Mouse (Mus musculus) stomach, embryonic 15.5 days (tissue): ENCODE measurements around the gene Larp7. TPM values are rescaled to one million over a fixed set of nuclear protein-coding genes. Genes with fewer than 3 reads are reported as not detected.

Experiments used
- ATAC-seq: fragments of 200-750 bp; cut with Nextera tagmentation; 2 replicates; pipeline ENCODE4 v1.8.0; 2017; ENCODE audit warnings: low read depth, moderate number of reproducible peaks, moderate TSS enrichment; ENCODE audit not compliant: insufficient read depth, low FRiP score
- H3K27ac ChIP-seq: fragments of 300-500 bp; sonication (generic); 2 replicates; pipeline ENCODE4 v1.5.1; 2015; ENCODE audit warnings: mild to moderate bottlenecking, inconsistent platforms
- H3K27me3 ChIP-seq: fragments of 300-500 bp; sonication (generic); replicated peaks from 2 replicates; pipeline ENCODE4 v1.6.1; 2015; ENCODE audit warnings: inconsistent platforms
- H3K36me3 ChIP-seq: fragments of 300-500 bp; sonication (generic); 2 replicates; pipeline ENCODE4 v1.6.1; 2015; ENCODE audit warnings: inconsistent platforms
- H3K4me1 ChIP-seq: fragments of 300-500 bp; sonication (generic); 2 replicates; pipeline ENCODE4 v1.6.1; 2015; ENCODE audit warnings: inconsistent platforms
- H3K4me2 ChIP-seq: fragments of 300-500 bp; sonication (generic); 2 replicates; pipeline ENCODE4 v1.6.1; 2015; ENCODE audit warnings: mild to moderate bottlenecking, inconsistent platforms
- H3K4me3 ChIP-seq: fragments of 300-500 bp; sonication (generic); replicated peaks from 2 replicates; pipeline ENCODE4 v1.5.1; 2015; ENCODE audit warnings: inconsistent platforms
- H3K9ac ChIP-seq: fragments of 300-500 bp; sonication (generic); 2 replicates; pipeline ENCODE4 v1.6.1; 2015; ENCODE audit warnings: inconsistent platforms
- H3K9me3 ChIP-seq: fragments of 300-500 bp; sonication (generic); 2 replicates; pipeline ENCODE4 v1.6.1; 2016; ENCODE audit warnings: inconsistent platforms
- WGBS: fragments of 180-500 bp; shearing (Covaris S2); methylation state at CpG from one replicate; pipeline ENCODE4 v1.1.7; 2015; 5-methylcytosine and 5-hydroxymethylcytosine counted together
- polyA plus RNA-seq: library from polyadenylated mRNA; unstranded; fragments of >200 nt; fragmentation: Nextera tagmentation; extraction: Ambion mirVana; gene quantifications from 2 replicates; pipeline ENCODE4 v1.2.1, GENCODE M21; 2015

The Larp7 gene
- polyA plus RNA-seq, 1 experiment from 2014 or later, result 50.9 TPM

- no peak for ATAC-seq
- Histone ChIP-seq H3K4me1 (no peaks in the 10 kb centered on the region), H3K9me3 (no peaks in the 10 kb centered on the region), H3K9ac (no peak overlapping the region), H3K36me3 (0 out of 2 replicates have a peak, but pooled peaks cover 10% of the 10 kb centered on the region), H3K4me2 (no peak overlapping the region), H3K4me3 (no peak overlapping the region), H3K27ac (no peak overlapping the region), H3K27me3 (no peaks in the 10 kb centered on the region)
- WGBS, result 68% methylated on average over 6 of the region's 6 CpGs
These were observed 14.0 kb downstream of the Larp7 start for GRCm38 (mm10) chr3:127539193-127539592.

GRCm38 (mm10) chr3:127530293-127530692 is 22.9 kb downstream of the Larp7 start:
- H3K27me3 ChIP-seq, result no peaks in the 10 kb centered on the region
- H3K4me3 ChIP-seq, result no peak overlapping the region
- ATAC-seq, result no peak
- WGBS, result 24% methylated on average over 4 of the region's 4 CpGs
- H3K9ac ChIP-seq, result no peak overlapping the region
- no peaks in the 10 kb centered on the region for H3K9me3 ChIP-seq
- no peaks in the 10 kb centered on the region for H3K4me1 ChIP-seq
- no peak overlapping the region for H3K27ac ChIP-seq
- no peak overlapping the region for H3K4me2 ChIP-seq
- no peaks in the 10 kb centered on the region for H3K36me3 ChIP-seq

GRCm38 (mm10) chr3:127529824-127530223 is 23.3 kb downstream of the Larp7 start:
- no peak for ATAC-seq
- Histone ChIP-seq H3K4me2 (no peak overlapping the region), H3K27ac (no peak overlapping the region), H3K36me3 (no peaks in the 10 kb centered on the region), H3K4me1 (no peaks in the 10 kb centered on the region), H3K9ac (no peak overlapping the region), H3K27me3 (no peaks in the 10 kb centered on the region), H3K4me3 (no peak overlapping the region), H3K9me3 (no peaks in the 10 kb centered on the region)
- 79% methylated on average over 4 of the region's 4 CpGs for WGBS

GRCm38 (mm10) chr3:127529210-127529609 is 23.9 kb downstream of the Larp7 start:
- Histone ChIP-seq H3K9ac (no peak overlapping the region), H3K4me1 (no peaks in the 10 kb centered on the region), H3K4me3 (no peak overlapping the region), H3K27ac (no peak overlapping the region), H3K9me3 (no peaks in the 10 kb centered on the region), H3K36me3 (no peaks in the 10 kb centered on the region), H3K27me3 (no peaks in the 10 kb centered on the region), H3K4me2 (no peak overlapping the region)
- ATAC-seq, result no peak
- WGBS, result 49% methylated on average over 3 of the region's 3 CpGs

GRCm38 (mm10) chr3:127527465-127528034 is 25.6 kb downstream of the Larp7 start:
- no peak overlapping the region for H3K4me2 ChIP-seq
- H3K36me3 ChIP-seq, result no peaks in the 10 kb centered on the region
- H3K4me3 ChIP-seq, result no peak overlapping the region
- H3K27me3 ChIP-seq, result no peaks in the 10 kb centered on the region
- no peak overlapping the region for H3K27ac ChIP-seq
- no peak for ATAC-seq
- no peak overlapping the region for H3K9ac ChIP-seq
- no peaks in the 10 kb centered on the region for H3K9me3 ChIP-seq
- WGBS, result 69% methylated on average over 5 of the region's 5 CpGs
- no peaks in the 10 kb centered on the region for H3K4me1 ChIP-seq

- no peak for ATAC-seq
- Histone ChIP-seq H3K27me3 (no peaks in the 10 kb centered on the region), H3K27ac (no peak overlapping the region), H3K9me3 (no peaks in the 10 kb centered on the region), H3K9ac (no peak overlapping the region), H3K36me3 (no peaks in the 10 kb centered on the region), H3K4me3 (no peak overlapping the region), H3K4me2 (no peak overlapping the region), H3K4me1 (no peaks in the 10 kb centered on the region)
- WGBS, result 67% methylated on average over 8 of the region's 8 CpGs
These were observed 27.8 kb downstream of the Larp7 start for GRCm38 (mm10) chr3:127525188-127525819.

GRCm38 (mm10) chr3:127521156-127521555 is 32.0 kb downstream of the Larp7 start:
- H3K27ac ChIP-seq, result no peak overlapping the region
- WGBS, result 41% methylated on average over 10 of the region's 10 CpGs
- no peaks in the 10 kb centered on the region for H3K4me1 ChIP-seq
- H3K9me3 ChIP-seq, result no peaks in the 10 kb centered on the region
- no peak overlapping the region for H3K9ac ChIP-seq
- ATAC-seq, result no peak
- H3K4me3 ChIP-seq, result no peak overlapping the region
- no peaks in the 10 kb centered on the region for H3K27me3 ChIP-seq
- no peak overlapping the region for H3K4me2 ChIP-seq
- no peaks in the 10 kb centered on the region for H3K36me3 ChIP-seq

GRCm38 (mm10) chr3:127520300-127520699 is 32.8 kb downstream of the Larp7 start:
- no peak for ATAC-seq
- no peak overlapping the region for H3K4me2 ChIP-seq
- H3K27ac ChIP-seq, result no peak overlapping the region
- H3K4me3 ChIP-seq, result no peak overlapping the region
- H3K9ac ChIP-seq, result no peak overlapping the region
- H3K4me1 ChIP-seq, result no peaks in the 10 kb centered on the region
- no peaks in the 10 kb centered on the region for H3K36me3 ChIP-seq
- no peaks in the 10 kb centered on the region for H3K9me3 ChIP-seq
- WGBS, result 83% methylated on average over 6 of the region's 6 CpGs
- no peaks in the 10 kb centered on the region for H3K27me3 ChIP-seq

- H3K27ac ChIP-seq, result no peak overlapping the region
- WGBS, result 83% methylated on average over 1 of the region's 1 CpGs
- no peak overlapping the region for H3K9ac ChIP-seq
These were observed 37.9 kb downstream of the Larp7 start for GRCm38 (mm10) chr3:127515251-127515650.

GRCm38 (mm10) chr3:127513699-127514098 is 39.5 kb downstream of the Larp7 start:
- H3K27me3 ChIP-seq, result no peaks in the 10 kb centered on the region
- no peak overlapping the region for H3K4me2 ChIP-seq
- no peaks in the 10 kb centered on the region for H3K9me3 ChIP-seq
- no peak overlapping the region for H3K9ac ChIP-seq
- no peak for ATAC-seq
- H3K27ac ChIP-seq, result no peak overlapping the region
- no peaks in the 10 kb centered on the region for H3K36me3 ChIP-seq
- no peak overlapping the region for H3K4me3 ChIP-seq
- H3K4me1 ChIP-seq, result no peaks in the 10 kb centered on the region
- WGBS, result 76% methylated on average over 2 of the region's 2 CpGs

More at GRCm38 (mm10) chr3:127515251-127515650, 37.9 kb downstream of the Larp7 start:
- H3K4me1 ChIP-seq, result no peaks in the 10 kb centered on the region
- no peaks in the 10 kb centered on the region for H3K36me3 ChIP-seq
- no peak overlapping the region for H3K4me3 ChIP-seq
- H3K27me3 ChIP-seq, result no peaks in the 10 kb centered on the region
- no peak overlapping the region for H3K4me2 ChIP-seq
- no peak for ATAC-seq
- H3K9me3 ChIP-seq, result no peaks in the 10 kb centered on the region

- no peak overlapping the region for H3K4me2 ChIP-seq
- no peaks in the 10 kb centered on the region for H3K9me3 ChIP-seq
- no peak for ATAC-seq
- no peak overlapping the region for H3K9ac ChIP-seq
- H3K27me3 ChIP-seq, result no peaks in the 10 kb centered on the region
- 76% methylated on average over 15 of the region's 15 CpGs for WGBS
- H3K36me3 ChIP-seq, result no peaks in the 10 kb centered on the region
- H3K4me1 ChIP-seq, result no peaks in the 10 kb centered on the region
- H3K4me3 ChIP-seq, result no peak overlapping the region
- no peak overlapping the region for H3K27ac ChIP-seq
These were observed 40.3 kb downstream of the Larp7 start for GRCm38 (mm10) chr3:127512794-127513335.

- Histone ChIP-seq H3K27ac (no peak overlapping the region), H3K27me3 (no peaks in the 10 kb centered on the region), H3K4me3 (no peak overlapping the region), H3K36me3 (no peaks in the 10 kb centered on the region), H3K4me2 (no peak overlapping the region), H3K9ac (no peak overlapping the region), H3K4me1 (no peaks in the 10 kb centered on the region), H3K9me3 (no peaks in the 10 kb centered on the region)
- WGBS, result 83% methylated on average over 12 of the region's 12 CpGs
- no peak for ATAC-seq
These were observed 41.1 kb downstream of the Larp7 start for GRCm38 (mm10) chr3:127511786-127512746.
